Mouse (Mus musculus): Measurements from ENCODE around the gene Pkp1.

DNA sequence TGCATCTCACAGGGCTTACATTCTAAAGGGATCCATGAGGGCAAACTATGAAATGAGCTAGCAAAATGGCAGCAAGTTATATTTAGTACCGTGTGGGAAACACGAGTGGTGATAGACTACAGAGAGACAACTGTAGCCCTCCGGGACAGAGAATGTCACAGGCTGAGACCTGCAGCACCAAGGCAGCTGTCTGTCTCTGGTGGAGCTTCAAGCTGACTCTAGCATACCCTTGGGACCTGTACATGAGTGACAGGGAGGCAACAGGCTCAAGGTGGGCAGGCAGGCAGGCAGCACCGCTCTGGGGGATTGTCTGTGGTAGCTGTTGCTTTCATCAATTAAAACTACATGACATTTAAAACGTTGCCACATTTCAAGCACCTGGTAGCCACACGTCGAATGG is 4.2 kb upstream of the Pkp1 start:
- no peak for TF ChIP-seq POLR2A (IDR thresholded peaks at IDR 0.05; ENCODE audit: low read depth, low read length)
- TF ChIP-seq CTCF (IDR thresholded peaks at IDR 0.05; ENCODE audit: extremely low read depth, insufficient read depth, insufficient read length, insufficient replicate concordance) = no peak

All from spleen, adult 2 months (tissue).